In the genomic region with DNA sequence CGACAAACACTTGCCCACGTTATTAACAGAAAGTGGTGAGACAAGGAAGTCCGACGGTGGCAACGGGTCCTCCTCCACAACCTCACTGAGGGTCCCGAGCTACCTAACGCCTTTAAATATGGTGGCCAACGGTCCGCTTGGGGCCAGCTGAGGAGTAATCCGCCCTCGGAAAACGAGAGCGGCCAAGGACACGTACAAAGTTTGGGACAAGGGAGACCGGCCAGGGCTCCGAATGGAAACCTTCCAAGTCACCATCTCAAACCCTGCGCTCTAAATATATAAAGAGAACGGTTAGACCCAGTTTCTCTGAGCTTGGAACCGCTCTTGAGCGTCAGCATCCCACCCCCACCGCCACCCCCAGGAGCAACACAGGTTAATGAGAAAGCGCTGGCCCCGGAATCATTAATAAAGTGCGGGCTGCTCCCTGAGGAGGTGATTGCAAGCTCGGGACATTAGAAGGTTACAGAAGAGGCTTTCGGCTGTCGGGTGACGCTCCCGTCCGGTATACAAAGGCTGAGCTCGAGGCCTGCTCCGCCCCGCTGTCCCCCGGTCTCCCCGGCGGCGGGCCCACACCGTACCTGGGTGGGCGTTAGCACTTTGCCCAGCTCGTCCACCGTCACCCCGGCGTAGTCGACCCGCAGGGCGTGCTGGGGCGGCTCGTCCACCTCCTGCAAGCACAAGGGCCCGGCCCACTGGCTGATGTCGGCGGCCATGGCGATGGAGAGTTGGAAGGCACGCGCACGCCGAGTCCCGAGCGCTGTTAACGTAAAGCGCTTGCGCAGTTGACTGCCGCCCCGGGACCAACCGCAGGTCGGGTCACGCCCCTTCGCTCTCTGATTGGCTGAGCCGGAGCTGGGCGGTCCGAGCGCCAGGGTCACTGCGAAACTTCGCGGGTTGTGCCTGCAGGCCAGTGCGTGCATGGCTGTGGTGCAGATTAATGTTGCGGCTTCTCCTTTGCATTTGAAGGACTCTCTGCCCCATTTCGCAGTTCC, we compare ENCODE assay signal across 8 mouse cellular contexts. TPM values are rescaled to one million over a fixed set of nuclear protein-coding genes. Genes with fewer than 3 reads are reported as not detected.
DNase-seq lines count a peak whose midpoint lies in the region; ATAC-seq and TF ChIP-seq lines count a peak whose summit lies in the region.

Gene Pebp1 (minus strand): TSS at position 795 of the 992 bp plus-strand sequence.

- peak; percentile 55 for TF ChIP-seq CTCF in layer of hippocampus, adult 2 months (conservative IDR thresholded peaks at IDR 0.05)
- 0 out of 2 replicates have a peak, but pooled peaks have one; percentile 16 for TF ChIP-seq CTCF in lung, embryonic 14.5 days (IDR thresholded peaks at IDR 0.05; ENCODE audit: low read depth)
- no peak for TF ChIP-seq CTCF in olfactory bulb, adult 2 months (IDR thresholded peaks at IDR 0.05; ENCODE audit: insufficient read depth, low read depth, low read length)
- TF ChIP-seq CTCF in thymus, adult 2 months (IDR thresholded peaks at IDR 0.05; ENCODE audit: borderline replicate concordance, control insufficient read depth, extremely low read depth, insufficient read depth, low read length, poor library complexity): no peak; the same call in 1 of the 2 replicates

- intact Hi-C loops in heart, postnatal 36 days (cut with DNase I): loop anchor here (5.0 kb wide), 1 partner anchor 170 kb away; the partner anchor contains the start of gene Suds3

- H3K4me1 ChIP-seq in ES-E14 (ENCODE audit: control insufficient read depth in 2 of 2, insufficient read depth in 2 of 2, low read length in 2 of 2, poor library complexity in 1 of 2): peaks cover 0 to 15% of the 10 kb centered on the region in 2 experiments; a peak in 1 of 4 replicates
- H3K4me1 ChIP-seq in forebrain, embryonic 16.5 days (replicated peaks; ENCODE audit: control insufficient read depth, insufficient read depth, low read length): peaks cover 32% of the 10 kb centered on the region
- H3K4me1 ChIP-seq in lung, embryonic 14.5 days (ENCODE audit: insufficient read depth): 0 out of 2 replicates have a peak, but pooled peaks cover 6% of the 10 kb centered on the region
- H3K4me1 ChIP-seq in olfactory bulb, adult 2 months (ENCODE audit: control insufficient read depth, insufficient read depth, low read length): peaks cover 23% of the 10 kb centered on the region
- peaks cover 9% of the 10 kb centered on the region for H3K4me1 ChIP-seq in thymus, adult 2 months (replicated peaks; ENCODE audit: control insufficient read depth, insufficient read depth, low read length)

- peak within 1 kb of the TSS; percentile 74 for H3K4me2 ChIP-seq in forebrain, embryonic 16.5 days (ENCODE audit: low read length)
- peak within 1 kb of the TSS; percentile 71 for H3K4me2 ChIP-seq in lung, embryonic 14.5 days

- under 1% methylated on average over 70 of the region's 77 CpGs for WGBS in forebrain, embryonic 16.5 days
- under 1% methylated on average over 70 of the region's 77 CpGs for WGBS in lung, embryonic 14.5 days
- under 1% methylated on average over 77 of the region's 77 CpGs for WGBS in olfactory bulb, adult 2 months
- WGBS in thymus, adult 2 months: under 1% methylated on average over 77 of the region's 77 CpGs

- in situ Hi-C loops in ES-E14 (cut with MboI; ENCODE audit: low sequenced_read_pairs in 2 of 2, unreplicated experiment in 2 of 2): no loop called here

- H3K27me3 ChIP-seq in forebrain, embryonic 16.5 days (replicated peaks; ENCODE audit: control insufficient read depth, insufficient read depth, low read length): no peaks in the 10 kb centered on the region
- H3K27me3 ChIP-seq in lung, embryonic 14.5 days (ENCODE audit: insufficient read depth, low read length): no peaks in the 10 kb centered on the region
- H3K27me3 ChIP-seq in thymus, adult 2 months (ENCODE audit: control insufficient read depth, insufficient read depth, low read length): no peaks in the 10 kb centered on the region

- H3K4me3 ChIP-seq in ES-E14 (ENCODE audit: insufficient read depth in 1 of 2, low read depth in 1 of 2, low read length in 2 of 2, poor library complexity in 1 of 2, severe bottlenecking in 1 of 2): peak within 1 kb of the TSS; percentile 91 to 98
- peak within 1 kb of the TSS; percentile 83 for H3K4me3 ChIP-seq in forebrain, embryonic 16.5 days (replicated peaks; ENCODE audit: low read length)
- H3K4me3 ChIP-seq in layer of hippocampus, adult 2 months: peak within 1 kb of the TSS; percentile 83
- H3K4me3 ChIP-seq in lung, embryonic 14.5 days (ENCODE audit: low read depth, low read length): peak within 1 kb of the TSS; percentile 54
- peak within 1 kb of the TSS; percentile 56 for H3K4me3 ChIP-seq in olfactory bulb, adult 2 months (ENCODE audit: insufficient read depth, low read depth, low read length)
- peak within 1 kb of the TSS; percentile 82 for H3K4me3 ChIP-seq in thymus, adult 2 months (ENCODE audit: control insufficient read depth, insufficient read depth, low read length)

- peak within 1 kb of the TSS; percentile 33; the same call in 1 of the 2 replicates for H3K27ac ChIP-seq in ES-E14 (ENCODE audit: insufficient read depth, low read depth, low read length, poor library complexity, severe bottlenecking)
- peak within 1 kb of the TSS; percentile 42 for H3K27ac ChIP-seq in forebrain, embryonic 16.5 days (ENCODE audit: low read length)
- peak within 1 kb of the TSS; percentile 86 for H3K27ac ChIP-seq in layer of hippocampus, adult 2 months
- peak within 1 kb of the TSS; percentile 62; the same call in 1 of the 2 replicates for H3K27ac ChIP-seq in lung, embryonic 14.5 days (ENCODE audit: low read depth)
- H3K27ac ChIP-seq in olfactory bulb, adult 2 months (ENCODE audit: insufficient read depth, low read depth, low read length): no peak within 1 kb of the TSS
- H3K27ac ChIP-seq in thymus, adult 2 months (ENCODE audit: control insufficient read depth, insufficient read depth, low read length): no peak within 1 kb of the TSS

- no peak for TF ChIP-seq POLR2A in olfactory bulb, adult 2 months (IDR thresholded peaks at IDR 0.05; ENCODE audit: insufficient read depth, low read depth, low read length)
- no peak for TF ChIP-seq POLR2A in thymus, adult 2 months (IDR thresholded peaks at IDR 0.05; ENCODE audit: control insufficient read depth, extremely low read depth, insufficient read depth, low read length, poor library complexity)

- DNase-seq in ES-E14 (ENCODE audit: low read depth, low spot score): peak; percentile 84
- peak; percentile 94 for DNase-seq in cerebellum, adult 11-12 months
- DNase-seq in heart, postnatal 36 days: peak; percentile 96
- DNase-seq in layer of hippocampus, adult 2 months (ENCODE audit: low spot score in 2 of 2): peak; percentile 93 to 95
- peak; percentile 99 for DNase-seq in lung, embryonic 14.5 days
- DNase-seq in thymus, adult 2 months: peak; percentile 96

- ATAC-seq in forebrain, embryonic 16.5 days: peak; percentile 97
- peak; percentile 98 for ATAC-seq in lung, embryonic 14.5 days (ENCODE audit: insufficient read depth)

- peak within 1 kb of the TSS; percentile 95 for H3K9ac ChIP-seq in ES-E14 (ENCODE audit: insufficient read depth, low read depth, low read length, poor library complexity, severe bottlenecking)
- peak within 1 kb of the TSS; percentile 82 for H3K9ac ChIP-seq in forebrain, embryonic 16.5 days (replicated peaks; ENCODE audit: low read depth, low read length)
- peak within 1 kb of the TSS; percentile 62 for H3K9ac ChIP-seq in lung, embryonic 14.5 days

- H3K36me3 ChIP-seq in ES-E14 (ENCODE audit: control insufficient read depth, insufficient read depth, low read length, poor library complexity, severe bottlenecking): peaks cover 24% of the 10 kb centered on the region
- H3K36me3 ChIP-seq in forebrain, embryonic 16.5 days (ENCODE audit: control insufficient read depth, insufficient read depth): 0 out of 2 replicates have a peak, but pooled peaks cover 6% of the 10 kb centered on the region
- peaks cover 31% of the 10 kb centered on the region for H3K36me3 ChIP-seq in lung, embryonic 14.5 days (ENCODE audit: insufficient read depth)
- H3K36me3 ChIP-seq in thymus, adult 2 months (ENCODE audit: control insufficient read depth, insufficient read depth, low read length): no peaks in the 10 kb centered on the region

- H3K9me3 ChIP-seq in ES-E14 (ENCODE audit: control insufficient read depth, insufficient read depth, low read depth, low read length): no peaks in the 10 kb centered on the region
- H3K9me3 ChIP-seq in forebrain, embryonic 16.5 days (ENCODE audit: control insufficient read depth, low read length): no peaks in the 10 kb centered on the region; the same call in 1 of the 2 replicates
- H3K9me3 ChIP-seq in lung, embryonic 14.5 days (ENCODE audit: low read depth, low read length): no peaks in the 10 kb centered on the region

TF ChIP-seq in ES-E14, 5 proteins besides CTCF, POLR2A, EP300 and RAD21:
- TF ChIP-seq MAFK (IDR thresholded peaks at IDR 0.05; ENCODE audit: insufficient read depth, low read depth, low read length): no peak
- peak; percentile 54; the same call in 1 of the 2 replicates for TF ChIP-seq HCFC1 (IDR thresholded peaks at IDR 0.05; ENCODE audit: borderline replicate concordance, insufficient read depth, low read length)
- TF ChIP-seq ZC3H11A (IDR thresholded peaks at IDR 0.05; ENCODE audit: borderline replicate concordance, low read depth, low read length): no peak

RNA-seq across cellular contexts. Expression of gene Pebp1, which starts in this region (rescaled TPM):
- 367 and 381 TPM in 2 replicates for total RNA-seq in ES-E14 (2012; rRNA removed)
- polyA plus RNA-seq in forebrain, embryonic 16.5 days (2015; fragmentation: Nextera tagmentation; extraction: Ambion mirVana): 1,113 and 1,180 TPM in 2 replicates
- total RNA-seq in heart, postnatal 36 days (2021): 100 to 1,000 TPM; 412 to 473 TPM
- total RNA-seq in layer of hippocampus, adult 2 months (2021): 100 to 1,000 TPM; 696 to 743 TPM
- 705 and 755 TPM in 2 replicates for polyA plus RNA-seq in lung, embryonic 14.5 days (2014; fragmentation: Nextera tagmentation; extraction: Ambion mirVana)
- not detected in 2 replicates for polyA plus RNA-seq in olfactory bulb, adult 2 months (2012; ENCODE audit: insufficient read depth, insufficient read length, low replicate concordance, missing spikeins)
- 498 and 588 TPM in 2 replicates for polyA plus RNA-seq in thymus, adult 2 months (2012; rRNA removed)

Comparison
In these comparisons a context has a peak if more than half of its experiments do, and no peak if none do; other contexts are left out.
1. H3K27ac ChIP-seq: peak in ES-E14 (single experiment), forebrain, embryonic 16.5 days (single experiment), layer of hippocampus, adult 2 months (single experiment) and lung, embryonic 14.5 days (single experiment); none in olfactory bulb, adult 2 months (single experiment) and thymus, adult 2 months (single experiment).
2. CTCF ChIP-seq: peak in layer of hippocampus, adult 2 months (single experiment) and lung, embryonic 14.5 days (single experiment); none in olfactory bulb, adult 2 months (single experiment) and thymus, adult 2 months (single experiment).
3. Peak in every context shown above with its lines, with median percentiles within 50 percentile points of each other: DNase-seq, H3K4me3 ChIP-seq and H3K9ac ChIP-seq.